Mouse (Mus musculus) liver, embryonic 11.5 days (tissue): ENCODE measurements around the gene Ifnk. TPM values are rescaled to one million over a fixed set of nuclear protein-coding genes. Genes with fewer than 3 reads are reported as not detected.

ENCODE experiments used
- ATAC-seq: fragments of 200-750 bp; cut with Nextera tagmentation; replicated peaks from 2 replicates; pipeline ENCODE4 v1.8.0; 2017; ENCODE audit warnings: moderate number of reproducible peaks, mild to moderate bottlenecking, moderate TSS enrichment, moderate library complexity; ENCODE audit not compliant: low FRiP score
- DNase-seq: peaks from one replicate; pipeline ENCODE4 v3.0.0-alpha.2; 2017; ENCODE audit warnings: low spot score
- H3K27ac ChIP-seq: fragments of 300-500 bp; sonication (generic); 2 replicates; pipeline ENCODE4 v1.5.1; 2014; ENCODE audit warnings: mild to moderate bottlenecking, low read depth, low read length, control low read depth
- H3K27me3 ChIP-seq: fragments of 300-500 bp; sonication (generic); replicated peaks from 2 replicates; pipeline ENCODE4 v1.6.1; 2014; ENCODE audit warnings: low read length, mixed read lengths; ENCODE audit not compliant: control insufficient read depth, insufficient read depth
- H3K36me3 ChIP-seq: fragments of 300-500 bp; sonication (generic); 2 replicates; pipeline ENCODE4 v1.6.1; 2014; ENCODE audit warnings: mild to moderate bottlenecking, low read length, moderate library complexity, mixed read lengths; ENCODE audit not compliant: control insufficient read depth, insufficient read depth
- H3K4me1 ChIP-seq: fragments of 300-500 bp; sonication (generic); replicated peaks from 2 replicates; pipeline ENCODE4 v1.6.1; 2014; ENCODE audit warnings: low read length, mixed read lengths; ENCODE audit not compliant: control insufficient read depth, insufficient read depth
- H3K4me2 ChIP-seq: fragments of 300-500 bp; sonication (generic); 2 replicates; pipeline ENCODE4 v1.6.1; 2014; ENCODE audit warnings: mild to moderate bottlenecking, control low read depth, moderate library complexity
- H3K4me3 ChIP-seq: fragments of 300-500 bp; sonication (generic); 2 replicates; pipeline ENCODE4 v1.5.1; 2014; ENCODE audit warnings: low read depth, low read length, control low read depth
- H3K9ac ChIP-seq: fragments of 300-500 bp; sonication (generic); 2 replicates; pipeline ENCODE4 v1.6.1; 2014; ENCODE audit warnings: low read depth, low read length, control low read depth
- H3K9me3 ChIP-seq: fragments of 300-500 bp; sonication (generic); 2 replicates; pipeline ENCODE4 v1.6.1; 2016; ENCODE audit warnings: low read length, inconsistent platforms, mixed read lengths; ENCODE audit not compliant: control insufficient read depth
- WGBS: fragments of 180-500 bp; shearing (Covaris S2); extraction: QIAGEN DNeasy Blood & Tissue Kit; methylation state at CpG from one replicate; pipeline ENCODE4 v1.1.7; 2014; 5-methylcytosine and 5-hydroxymethylcytosine counted together
- polyA plus RNA-seq: library from polyadenylated mRNA; unstranded; fragments of >200 nt; fragmentation: Nextera tagmentation; extraction: Ambion mirVana; gene quantifications from 2 replicates; pipeline ENCODE4 v1.2.1, GENCODE M21; 2014

Ifnk gene
- polyA plus RNA-seq, 1 experiment from 2014 or later = not detected

DNA sequence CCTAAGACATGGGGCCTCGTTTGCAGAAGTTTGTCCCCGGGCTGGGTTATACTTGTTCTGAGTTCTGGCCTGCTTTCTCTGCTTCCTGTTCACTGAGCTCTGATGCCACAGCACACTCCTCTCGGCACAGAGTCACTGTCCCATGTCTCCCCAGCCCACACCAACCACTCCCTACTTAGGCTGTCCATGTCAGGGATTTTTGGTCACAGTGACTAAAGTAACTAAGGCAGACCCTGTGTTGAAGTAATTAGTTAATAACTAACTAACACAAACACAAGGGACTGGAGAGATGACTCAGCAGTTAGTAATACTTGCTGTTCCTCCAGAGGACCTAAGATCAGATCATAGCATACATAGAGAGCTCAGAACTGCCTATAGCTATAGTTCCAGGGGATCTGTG is 14.1 kb downstream of the Ifnk start:
- peak; percentile 63; the same call in 1 of the 2 replicates for ATAC-seq
- Histone ChIP-seq H3K27me3 (no peaks in the 10 kb centered on the region), H3K4me1 (no peaks in the 10 kb centered on the region), H3K9ac (no peak overlapping the region), H3K9me3 (no peaks in the 10 kb centered on the region), H3K4me2 (no peak overlapping the region), H3K27ac (no peak overlapping the region), H3K36me3 (no peaks in the 10 kb centered on the region), H3K4me3 (no peak overlapping the region)
- no peak for DNase-seq
- 38% methylated on average over 3 of the region's 3 CpGs for WGBS

DNA sequence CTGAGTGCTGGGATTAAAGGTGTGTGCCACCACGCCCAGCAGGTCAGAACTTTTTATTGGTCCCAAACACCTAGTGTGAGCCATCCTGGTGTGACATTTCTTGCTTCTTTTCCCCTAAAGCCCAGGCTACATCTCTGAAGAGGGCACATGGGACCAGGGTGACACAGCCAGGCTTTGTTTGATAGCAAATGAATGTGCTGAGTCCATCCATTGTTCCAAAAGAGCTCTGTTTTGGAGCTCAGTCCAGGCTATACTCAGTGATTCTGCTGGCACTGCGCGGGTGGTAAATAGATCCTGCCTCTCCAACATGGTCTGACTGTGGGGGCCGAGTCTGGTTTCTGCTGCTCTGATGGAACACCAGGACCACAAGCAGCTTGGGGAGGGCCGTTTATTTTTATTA is 16.0 kb downstream of the Ifnk start:
- Histone ChIP-seq H3K4me2 (no peak overlapping the region), H3K9me3 (no peaks in the 10 kb centered on the region), H3K4me3 (no peak overlapping the region), H3K4me1 (no peaks in the 10 kb centered on the region), H3K27me3 (no peaks in the 10 kb centered on the region), H3K36me3 (no peaks in the 10 kb centered on the region), H3K9ac (no peak overlapping the region), H3K27ac (no peak overlapping the region)
- ATAC-seq = no peak
- 71% methylated on average over 5 of the region's 5 CpGs for WGBS
- DNase-seq = no peak

DNA sequence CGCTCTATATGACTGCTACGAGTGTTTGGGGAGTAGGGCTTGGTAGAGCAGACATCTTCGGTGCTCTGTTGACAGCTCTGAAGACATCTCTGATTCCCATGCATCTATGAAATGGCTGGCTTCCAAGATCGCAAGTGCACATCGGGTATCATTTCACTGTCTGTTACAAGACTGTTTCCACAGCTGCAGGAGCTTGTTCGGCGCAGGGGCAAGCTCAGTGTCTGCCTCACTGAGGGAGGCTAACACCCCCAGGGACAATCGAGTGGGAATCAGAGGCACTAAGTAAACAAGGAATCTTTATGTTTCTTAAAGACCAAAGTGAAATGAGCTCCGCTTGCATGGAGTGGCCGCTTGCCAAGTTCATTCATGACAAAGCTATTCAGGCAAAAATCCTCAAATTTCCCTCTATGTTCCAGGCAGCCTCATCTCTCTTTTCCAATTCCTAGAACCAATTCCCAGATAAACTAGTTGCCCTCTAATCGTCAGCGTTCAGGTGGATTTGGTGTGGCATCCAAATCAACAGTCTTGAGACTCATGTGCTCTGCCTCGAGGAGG is 17.8 kb downstream of the Ifnk start:
- H3K27me3 ChIP-seq = no peaks in the 10 kb centered on the region
- WGBS = 83% methylated on average over 13 of the region's 13 CpGs
- no peak for ATAC-seq

DNA sequence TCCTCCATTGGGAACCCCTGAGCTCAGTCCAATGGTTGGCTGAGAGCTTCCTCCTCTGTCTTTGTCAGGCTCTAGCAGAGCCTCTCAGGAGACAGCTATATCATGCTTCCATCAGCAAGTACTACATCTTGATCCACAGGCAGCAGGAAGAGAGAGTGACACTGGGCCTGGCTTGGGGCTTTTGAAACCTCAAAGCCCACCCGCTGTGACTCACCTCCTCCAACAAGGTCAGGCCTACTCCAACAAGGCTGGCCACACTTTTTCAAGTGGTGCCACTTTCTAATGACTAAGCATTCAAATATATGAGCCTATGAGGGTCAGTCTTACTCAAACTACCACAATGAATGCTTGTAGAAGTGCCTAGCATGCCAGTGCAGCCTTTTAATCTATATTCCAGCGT is 20.6 kb downstream of the Ifnk start:
- no peaks in the 10 kb centered on the region for H3K4me1 ChIP-seq
- WGBS = 86% methylated on average over 2 of the region's 2 CpGs
- no peak overlapping the region for H3K4me2 ChIP-seq
- H3K27me3 ChIP-seq = no peaks in the 10 kb centered on the region
- no peaks in the 10 kb centered on the region for H3K9me3 ChIP-seq
- H3K9ac ChIP-seq = no peak overlapping the region
- no peaks in the 10 kb centered on the region for H3K36me3 ChIP-seq
- DNase-seq = no peak
- H3K27ac ChIP-seq = no peak overlapping the region
- ATAC-seq = no peak
- H3K4me3 ChIP-seq = no peak overlapping the region

More for the DNA sequence above, 17.8 kb downstream of the Ifnk start:
- no peaks in the 10 kb centered on the region for H3K36me3 ChIP-seq
- no peak overlapping the region for H3K4me2 ChIP-seq
- no peak overlapping the region for H3K9ac ChIP-seq
- H3K27ac ChIP-seq = no peak overlapping the region
- no peak overlapping the region for H3K4me3 ChIP-seq
- H3K4me1 ChIP-seq = no peaks in the 10 kb centered on the region
- no peak for DNase-seq
- H3K9me3 ChIP-seq = no peaks in the 10 kb centered on the region

DNA sequence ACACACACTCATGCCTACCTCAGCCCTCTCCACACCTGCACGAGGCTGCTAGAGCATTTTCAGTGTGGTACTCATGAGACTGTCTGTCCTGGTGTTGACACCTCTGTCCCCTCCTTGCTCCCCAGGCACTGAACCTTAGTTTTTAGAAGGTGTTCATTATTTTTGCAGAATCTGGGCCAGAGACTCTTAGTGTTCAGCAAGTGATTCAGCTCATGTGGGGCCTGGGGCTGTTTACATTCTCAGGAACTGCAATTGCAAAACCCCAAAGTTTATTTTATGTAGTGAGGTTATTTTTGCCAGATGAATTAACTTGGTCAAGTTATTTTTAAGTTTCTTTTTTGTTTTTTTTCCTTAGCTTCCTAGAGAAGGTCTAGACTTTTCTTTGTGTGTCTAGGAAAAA is 21.7 kb downstream of the Ifnk start:
- H3K36me3 ChIP-seq = no peaks in the 10 kb centered on the region
- ATAC-seq = no peak
- H3K4me3 ChIP-seq = no peak overlapping the region
- H3K9ac ChIP-seq = no peak overlapping the region
- H3K9me3 ChIP-seq = no peaks in the 10 kb centered on the region
- no peak for DNase-seq
- no peak overlapping the region for H3K27ac ChIP-seq
- H3K4me2 ChIP-seq = no peak overlapping the region
- H3K4me1 ChIP-seq = no peaks in the 10 kb centered on the region
- WGBS = 75% methylated on average over 1 of the region's 1 CpGs
- H3K27me3 ChIP-seq = no peaks in the 10 kb centered on the region

DNA sequence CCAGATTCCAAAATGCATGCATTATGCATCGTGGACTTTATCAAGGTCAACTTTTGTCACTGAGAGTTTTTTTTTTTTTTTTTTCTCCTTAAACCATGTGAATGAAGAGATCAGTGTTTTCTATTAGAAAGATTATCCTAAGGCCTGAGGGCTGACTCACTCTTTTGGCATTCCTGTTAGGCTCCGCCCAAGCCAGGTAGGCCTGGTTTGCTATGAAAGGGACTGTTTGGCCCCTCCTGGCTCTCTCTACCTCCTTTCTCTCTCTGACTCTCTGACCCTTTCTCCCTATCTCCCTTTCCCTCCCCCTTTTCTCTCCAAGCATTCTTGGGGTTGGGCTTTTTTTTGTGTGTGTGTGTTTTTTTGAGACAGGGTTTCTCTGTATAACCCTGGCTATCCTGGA is 23.7 kb downstream of the Ifnk start:
- no peak overlapping the region for H3K9ac ChIP-seq
- H3K4me1 ChIP-seq = no peaks in the 10 kb centered on the region
- 90% methylated on average over 2 of the region's 2 CpGs for WGBS
- no peak overlapping the region for H3K27ac ChIP-seq
- no peak for ATAC-seq
- H3K36me3 ChIP-seq = no peaks in the 10 kb centered on the region
- no peaks in the 10 kb centered on the region for H3K27me3 ChIP-seq
- no peak for DNase-seq
- H3K4me2 ChIP-seq = no peak overlapping the region
- no peak overlapping the region for H3K4me3 ChIP-seq
- no peaks in the 10 kb centered on the region for H3K9me3 ChIP-seq

DNA sequence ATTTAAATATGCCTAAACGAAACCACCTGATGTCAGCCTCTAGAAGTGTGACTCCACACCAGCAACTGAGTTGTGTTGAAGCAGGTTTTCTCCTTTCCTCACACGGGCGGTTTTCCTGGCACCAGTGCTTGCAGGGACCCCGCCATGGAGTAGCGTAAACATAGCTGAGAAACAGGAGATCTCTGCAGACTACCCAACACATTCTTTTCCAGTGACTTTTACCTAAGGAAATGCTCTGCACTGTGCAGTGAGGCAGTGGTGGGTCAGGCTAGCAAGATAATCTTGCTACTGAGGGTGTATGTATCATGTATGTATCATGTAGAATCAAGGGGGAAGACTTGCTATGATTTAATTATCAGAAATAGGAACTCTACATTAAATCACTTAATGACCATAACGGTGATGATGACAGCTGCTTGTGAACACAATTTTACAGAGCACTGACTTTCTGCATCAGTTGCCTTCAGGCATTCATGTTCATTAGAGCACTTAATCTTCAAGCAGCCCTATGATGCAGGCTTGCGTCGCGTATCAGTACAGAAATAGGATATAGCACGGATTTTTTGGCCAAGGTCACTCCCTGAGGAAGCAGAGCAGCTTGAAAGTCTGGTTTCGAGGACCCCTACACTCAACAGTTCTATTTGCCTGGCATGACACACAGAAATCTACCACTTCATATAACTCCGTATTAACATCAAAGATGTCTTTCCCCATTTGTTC is 26.2 kb downstream of the Ifnk start:
- Histone ChIP-seq H3K27ac (no peak overlapping the region), H3K36me3 (no peaks in the 10 kb centered on the region), H3K4me1 (no peaks in the 10 kb centered on the region), H3K9ac (no peak overlapping the region), H3K9me3 (no peaks in the 10 kb centered on the region), H3K27me3 (no peaks in the 10 kb centered on the region), H3K4me3 (no peak overlapping the region), H3K4me2 (no peak overlapping the region)
- ATAC-seq = no peak
- WGBS = 77% methylated on average over 12 of the region's 12 CpGs
- DNase-seq = no peak

DNA sequence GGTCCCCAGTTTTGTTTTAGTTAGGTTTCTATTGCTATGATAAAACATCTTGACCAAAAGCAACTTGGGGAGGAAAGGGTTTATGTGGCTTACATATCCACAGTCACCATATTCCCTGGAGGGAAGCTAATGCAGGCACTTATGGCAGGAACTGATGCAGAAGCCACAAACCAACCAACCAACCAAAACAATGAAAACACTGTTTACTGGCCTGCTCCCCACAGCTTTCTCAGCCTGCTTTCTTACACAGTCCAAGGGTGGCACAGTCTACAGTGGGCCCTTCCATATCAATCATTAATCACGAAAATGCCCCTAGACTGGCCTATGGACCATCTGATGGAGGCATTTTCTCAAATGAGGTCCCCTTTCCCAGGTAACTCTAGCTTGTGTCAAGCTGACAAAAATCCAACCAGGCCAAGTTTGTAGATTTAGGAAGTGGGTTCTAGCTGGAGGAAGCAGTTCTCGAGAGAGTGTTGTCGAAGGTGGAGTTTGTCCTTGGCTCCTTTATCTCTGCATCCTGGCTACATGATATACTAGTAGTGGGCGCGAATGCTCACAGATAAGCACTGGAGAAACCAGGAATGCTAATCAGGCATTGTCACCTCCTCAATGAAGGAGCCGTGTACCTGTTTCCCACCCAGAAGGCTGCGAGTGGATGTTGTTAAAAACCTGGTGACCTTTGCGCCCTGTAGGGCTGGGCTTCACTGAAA is 35.9 kb downstream of the Ifnk start:
- Histone ChIP-seq H3K27me3 (no peaks in the 10 kb centered on the region), H3K4me3 (no peak overlapping the region), H3K9ac (no peak overlapping the region), H3K4me2 (no peak overlapping the region), H3K27ac (no peak overlapping the region), H3K4me1 (0 out of 2 replicates have a peak, but pooled peaks cover 4% of the 10 kb centered on the region), H3K9me3 (no peaks in the 10 kb centered on the region), H3K36me3 (no peaks in the 10 kb centered on the region)
- WGBS = 57% methylated on average over 8 of the region's 8 CpGs
- ATAC-seq (0 out of 2 replicates have a peak, but pooled peaks have one; percentile 34), DNase-seq (no peak)
